Mouse (Mus musculus) heart, postnatal 36 days (tissue): ENCODE results near the gene Slc38a1. TPM values are rescaled to one million over a fixed set of nuclear protein-coding genes. Genes with fewer than 3 reads are reported as not detected.

Experiments used
- DNase-seq, 2 experiments: peaks; one replicate each; pipeline ENCODE4 v3.0.0; 2021 to 2022
- intact Hi-C: fragments of 180-260 bp; cut with DNase I; formaldehyde crosslinking; loops from one replicate; pipeline ENCODE4 v1.15.1; 2025
- total RNA-seq, 2 experiments: library from RNA; stranded (reverse); gene quantifications; 2 replicates each; pipeline ENCODE4 v1.2.3; 2021

Slc38a1 gene
- total RNA-seq, 2 experiments from 2014 or later, result 11.2 to 20.3 TPM

- intact Hi-C loops, result loop anchor here (10.0 kb wide), 1 partner anchor 524 kb away; no protein-coding TSS in a partner anchor
- DNase-seq, result no peak
Measured at GRCm38 (mm10) chr15:96660590-96661141, 18.0 kb upstream of the Slc38a1 start.

- intact Hi-C loops, result no loop called here
Measured at GRCm38 (mm10) chr15:96658275-96658602, 15.5 kb upstream of the Slc38a1 start.

GRCm38 (mm10) chr15:96657576-96658274 is 15.0 kb upstream of the Slc38a1 start:
- no peak for DNase-seq
- intact Hi-C loops, result no loop called here

More at GRCm38 (mm10) chr15:96658275-96658602, 15.5 kb upstream of the Slc38a1 start:
- DNase-seq, result no peak

GRCm38 (mm10) chr15:96655514-96655913 is 12.8 kb upstream of the Slc38a1 start:
- DNase-seq, result no peak
- intact Hi-C loops, result no loop called here

GRCm38 (mm10) chr15:96654714-96655113 is 12.0 kb upstream of the Slc38a1 start:
- intact Hi-C loops, result no loop called here
- DNase-seq, result no peak

- DNase-seq, result no peak
- intact Hi-C loops, result no loop called here
Measured at GRCm38 (mm10) chr15:96653011-96653410, 10.3 kb upstream of the Slc38a1 start.

GRCm38 (mm10) chr15:96652531-96652930 is 9.8 kb upstream of the Slc38a1 start:
- no peak for DNase-seq
- intact Hi-C loops, result no loop called here

- intact Hi-C loops, result no loop called here
- no peak for DNase-seq
Measured at GRCm38 (mm10) chr15:96647376-96647775, 4.7 kb upstream of the Slc38a1 start.

- intact Hi-C loops, result loop anchor here (2.0 to 5.0 kb wide), 2 partner anchors 33 to 75 kb away; no protein-coding TSS in a partner anchor
Measured at GRCm38 (mm10) chr15:96641821-96642435, 785 bp downstream of the Slc38a1 start.

GRCm38 (mm10) chr15:96641111-96641820 is 1.4 kb downstream of the Slc38a1 start:
- peak; percentile 47 to 54 for DNase-seq
- intact Hi-C loops, result loop anchor here (2.0 to 5.0 kb wide), 2 partner anchors 32 to 74 kb away; no protein-coding TSS in a partner anchor

More at GRCm38 (mm10) chr15:96641821-96642435, 785 bp downstream of the Slc38a1 start:
- peak; percentile 20 to 44 for DNase-seq

GRCm38 (mm10) chr15:96640291-96640985 is 2.3 kb downstream of the Slc38a1 start:
- no peak for DNase-seq
- intact Hi-C loops, result loop anchor here (2.0 to 5.0 kb wide), 2 partner anchors 32 to 73 kb away; no protein-coding TSS in a partner anchor

- intact Hi-C loops, result loop anchor here (2.0 to 5.0 kb wide), 2 partner anchors 31 to 72 kb away; no protein-coding TSS in a partner anchor
- DNase-seq, result no peak
Measured at GRCm38 (mm10) chr15:96639630-96640029, 3.1 kb downstream of the Slc38a1 start.

GRCm38 (mm10) chr15:96638656-96639055 is 4.1 kb downstream of the Slc38a1 start:
- DNase-seq, result no peak
- intact Hi-C loops, result no loop called here

- no peak for DNase-seq
- intact Hi-C loops, result no loop called here
Measured at GRCm38 (mm10) chr15:96638173-96638572, 4.5 kb downstream of the Slc38a1 start.

GRCm38 (mm10) chr15:96634670-96635405 is 7.9 kb downstream of the Slc38a1 start:
- no peak for DNase-seq

GRCm38 (mm10) chr15:96632201-96632600 is 10.5 kb downstream of the Slc38a1 start:
- no peak for DNase-seq
- intact Hi-C loops, result no loop called here

More at GRCm38 (mm10) chr15:96634670-96635405, 7.9 kb downstream of the Slc38a1 start:
- intact Hi-C loops, result no loop called here

GRCm38 (mm10) chr15:96631107-96631718 is 11.5 kb downstream of the Slc38a1 start:
- DNase-seq, result no peak
- intact Hi-C loops, result no loop called here

GRCm38 (mm10) chr15:96628256-96628655 is 14.5 kb downstream of the Slc38a1 start:
- DNase-seq, result no peak
- intact Hi-C loops, result no loop called here

GRCm38 (mm10) chr15:96626871-96627270 is 15.8 kb downstream of the Slc38a1 start:
- intact Hi-C loops, result no loop called here
- no peak for DNase-seq
